In the genomic region with DNA sequence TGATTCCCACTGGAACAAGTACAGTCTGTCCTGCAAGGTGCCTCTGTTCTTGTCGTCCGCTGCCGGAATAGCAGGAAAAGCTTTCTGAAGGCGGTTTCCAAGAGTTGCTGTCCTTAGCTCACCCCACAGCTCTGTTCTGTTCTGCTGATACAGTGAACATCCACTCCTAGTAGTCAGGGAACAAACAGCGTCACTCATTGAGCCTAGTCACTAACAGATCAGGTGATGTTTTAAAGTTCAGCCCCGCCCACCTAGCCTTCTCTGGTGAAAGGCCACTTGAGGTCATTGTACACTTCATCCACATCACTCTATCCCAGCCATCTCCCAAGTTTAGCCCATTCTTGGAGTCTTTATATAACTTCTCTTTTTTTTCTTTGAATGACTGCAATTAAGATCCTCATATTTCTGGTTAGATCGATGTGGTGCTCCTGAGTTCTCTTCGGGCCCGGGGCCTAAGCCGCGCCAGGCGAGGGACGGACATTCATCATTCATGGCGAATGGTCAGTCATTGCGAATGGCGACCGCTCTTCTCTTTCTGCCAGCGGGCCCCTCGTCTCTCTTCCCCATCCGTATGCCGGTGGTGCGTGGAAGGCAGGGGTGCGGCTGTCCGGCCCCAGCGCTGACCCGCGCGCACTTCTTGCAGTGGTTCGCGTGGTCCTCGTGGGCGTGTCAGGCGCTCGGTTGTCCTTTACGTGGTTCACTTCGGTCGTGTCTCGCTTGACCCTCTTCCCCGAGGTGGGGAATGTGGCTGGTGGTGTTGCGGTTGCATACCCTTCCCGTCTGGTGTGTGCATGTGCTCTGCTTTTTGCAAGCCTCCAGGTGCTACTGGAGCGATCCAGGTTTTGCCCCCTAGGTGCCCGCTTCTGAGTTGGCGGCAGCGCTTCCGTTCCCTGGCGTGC, we compare ENCODE assay signal across 8 mouse cellular contexts. TPM values are rescaled to one million over a fixed set of nuclear protein-coding genes. Genes with fewer than 3 reads are reported as not detected.
DNase-seq lines count a peak whose midpoint lies in the region; ATAC-seq lines count a peak whose summit lies in the region.

No protein-coding gene starts in this region.

- H3K27me3 ChIP-seq in hindbrain, embryonic 14.5 days (ENCODE audit: control insufficient read depth, insufficient read depth, low read length), result no peaks in the 10 kb centered on the region
- H3K27me3 ChIP-seq in splenic B cell, adult 2 months (ENCODE audit: control insufficient read depth, insufficient read depth, low read length, poor library complexity, severe bottlenecking), result no peaks in the 10 kb centered on the region

- WGBS in hindbrain, embryonic 14.5 days, result 18% methylated on average over 47 of the region's 47 CpGs

- peak; percentile 61 for ATAC-seq in hindbrain, embryonic 14.5 days (ENCODE audit: low FRiP score)

- H3K4me1 ChIP-seq in hindbrain, embryonic 14.5 days (replicated peaks; ENCODE audit: control insufficient read depth, insufficient read depth, low read length), result no peaks in the 10 kb centered on the region

- H3K9me3 ChIP-seq in hindbrain, embryonic 14.5 days (ENCODE audit: control insufficient read depth, low read length), result no peaks in the 10 kb centered on the region

- peak overlapping the region; percentile 54 for H3K9ac ChIP-seq in hindbrain, embryonic 14.5 days

- no peaks in the 10 kb centered on the region for H3K36me3 ChIP-seq in hindbrain, embryonic 14.5 days (replicated peaks; ENCODE audit: control insufficient read depth, insufficient read depth)
- H3K36me3 ChIP-seq in splenic B cell, adult 2 months (ENCODE audit: control insufficient read depth, insufficient read depth, low read length, poor library complexity, severe bottlenecking), result no peaks in the 10 kb centered on the region

- DNase-seq in ES-CJ7 (ENCODE audit: low read depth, low spot score) (peak; percentile 35), adipocyte (ENCODE audit: low spot score) (no peak)
- DNase-seq in cerebellum, postnatal 14 days, result peak; percentile 47 to 60
- peak; percentile 84 for DNase-seq in gastrocnemius, adult 18-20 months (ENCODE audit: low spot score)
- no peak for DNase-seq in hindbrain, embryonic 14.5 days (ENCODE audit: low spot score)
- DNase-seq in left cerebral cortex, adult 18-20 months (ENCODE audit: low spot score in 2 of 2), result peak; percentile 25 to 58
- DNase-seq in lung, postnatal 36 days, result peak; percentile 82
- peak; percentile 44 for DNase-seq in splenic B cell, adult 2 months (ENCODE audit: low read depth, low spot score)

- H3K27ac ChIP-seq in hindbrain, embryonic 14.5 days, result no peak overlapping the region

- peak overlapping the region; percentile 45 for H3K4me3 ChIP-seq in hindbrain, embryonic 14.5 days (replicated peaks; ENCODE audit: low read length)

- peak overlapping the region; percentile 93 for H3K4me2 ChIP-seq in hindbrain, embryonic 14.5 days (replicated peaks)

RNA-seq across cellular contexts. Expression of a gene that starts 20.2 kb away (rescaled TPM):
- total RNA-seq in gastrocnemius, adult 18-20 months (2021), result 10 to 100 TPM in 1 of 2 experiments, 1 to 10 TPM in 1; 2.0 to 17.6 TPM
- polyA plus RNA-seq in hindbrain, embryonic 14.5 days (2014; fragmentation: Nextera tagmentation; extraction: Ambion mirVana), result not detected in 2 replicates
- not detected for total RNA-seq in left cerebral cortex, adult 18-20 months (2021)

RNA-seq across cellular contexts. Expression of a gene that starts 51.0 kb away (rescaled TPM):
- total RNA-seq in gastrocnemius, adult 18-20 months (2021), result 10 to 100 TPM; 11.6 to 15.0 TPM
- 31.1 TPM in 2 replicates for polyA plus RNA-seq in hindbrain, embryonic 14.5 days (2014; fragmentation: Nextera tagmentation; extraction: Ambion mirVana)
- 10 to 100 TPM; 21.5 to 22.8 TPM for total RNA-seq in left cerebral cortex, adult 18-20 months (2021)

Comparison
In these comparisons a context has a peak if more than half of its experiments do, and no peak if none do; other contexts are left out.
1. DNase-seq: peak in ES-CJ7 (single experiment), cerebellum, postnatal 14 days (2 of 2), gastrocnemius, adult 18-20 months (single experiment), left cerebral cortex, adult 18-20 months (2 of 2), lung, postnatal 36 days (single experiment) and splenic B cell, adult 2 months (single experiment); none in hindbrain, embryonic 14.5 days (single experiment) and adipocyte (single experiment).